In the genomic region with DNA sequence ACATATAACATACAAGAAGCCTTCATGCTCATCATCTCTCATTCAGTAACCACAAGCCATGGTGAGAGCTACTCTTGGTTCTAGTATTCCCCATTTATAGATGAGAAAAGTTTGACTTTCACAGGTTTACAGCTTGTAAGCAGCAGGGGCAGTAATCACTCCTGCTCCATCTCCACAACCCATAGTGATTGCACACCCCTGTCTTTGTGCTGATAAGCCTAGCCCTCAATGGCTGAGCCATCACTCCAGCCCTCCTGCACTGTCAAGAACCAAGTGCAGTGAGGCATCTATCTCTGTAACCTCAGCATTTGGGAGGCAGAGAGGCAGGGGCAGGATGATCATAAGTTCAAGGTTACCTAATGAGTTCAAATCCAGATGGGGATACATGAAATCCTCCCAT, we compare ENCODE assay signal across 16 mouse cellular contexts. TPM values are rescaled to one million over a fixed set of nuclear protein-coding genes. Genes with fewer than 3 reads are reported as not detected.
"Had no signal": no experiment of that assay in that cellular context is flagged by ENCODE, and none has a peak within 500 bp of the region (broad histone marks: within the 10 kb centered on the region; RNA-seq: fewer than 3 reads in every experiment).

No protein-coding gene starts in this region.

- DNase-seq: kidney, adult 18-20 months; kidney, postnatal 14 days; layer of hippocampus, postnatal 36 days; lung, adult 2 months; lung, postnatal 36 days; midbrain, embryonic 14.5 days; right cerebral cortex, postnatal 14 days; thymus, postnatal 4 days had no signal

- H3K4me3 ChIP-seq: intestine, embryonic 15.5 days; limb, embryonic 15.5 days; myocyte had no signal

- H3K9ac ChIP-seq: intestine, embryonic 15.5 days; limb, embryonic 15.5 days had no signal

- H3K27me3 ChIP-seq: intestine, embryonic 15.5 days; limb, embryonic 15.5 days had no signal

- ATAC-seq: intestine, embryonic 15.5 days; lung, postnatal 0 days had no signal

- H3K4me2 ChIP-seq: intestine, embryonic 15.5 days; limb, embryonic 15.5 days had no signal

- H3K9me3 ChIP-seq: intestine, embryonic 15.5 days; limb, embryonic 15.5 days had no signal

- H3K27ac ChIP-seq: intestine, embryonic 15.5 days; limb, embryonic 15.5 days; stomach, postnatal 0 days had no signal

- H3K36me3 ChIP-seq: intestine, embryonic 15.5 days; limb, embryonic 15.5 days had no signal

RNA-seq across cellular contexts. Expression of a gene that starts 47.8 kb away (rescaled TPM):
- polyA plus RNA-seq: kidney, embryonic 14.5 days; limb, embryonic 11.5 days; neural tube, embryonic 11.5 days had no signal
